Mouse (Mus musculus) erythroblast, embryonic 14.5 days (primary cell): ENCODE data around the gene Corin. TPM values are rescaled to one million over a fixed set of nuclear protein-coding genes. Genes with fewer than 3 reads are reported as not detected.

Experiments used
- H3K27me3 ChIP-seq: 2 replicates; pipeline ENCODE4 v1.6.1; 2012; ENCODE audit warnings: inconsistent platforms; ENCODE audit not compliant: control insufficient read depth
- H3K36me3 ChIP-seq: 2 replicates; pipeline ENCODE4 v1.6.1; 2012; ENCODE audit warnings: mild to moderate bottlenecking, inconsistent platforms; ENCODE audit not compliant: control insufficient read depth
- H3K4me1 ChIP-seq: 2 replicates; pipeline ENCODE4 v1.6.1; 2012; ENCODE audit warnings: inconsistent platforms; ENCODE audit not compliant: control insufficient read depth
- H3K4me3 ChIP-seq: replicated peaks from 2 replicates; pipeline ENCODE3; 2012; ENCODE audit warnings: moderate library complexity, mild to moderate bottlenecking, inconsistent platforms
- H3K9me3 ChIP-seq: 2 replicates; pipeline ENCODE4 v1.6.1; 2012; ENCODE audit warnings: low read length, inconsistent platforms, mixed read lengths; ENCODE audit not compliant: control insufficient read depth
- GATA1 ChIP-seq: IDR thresholded peaks from 2 replicates; pipeline ENCODE4 v1.6.1; 2012; ENCODE audit warnings: low read length, inconsistent platforms, mixed read lengths
- TAL1 ChIP-seq: IDR thresholded peaks from 3 replicates; pipeline ENCODE4 v1.6.1; 2012; ENCODE audit warnings: low read length, inconsistent platforms, mixed read lengths
- polyA plus RNA-seq: library from polyadenylated mRNA; stranded (reverse); fragments of >175 nt; gene quantifications from 2 replicates; pipeline ENCODE4 v1.2.3, GENCODE M21; 2012

The Corin gene
- polyA plus RNA-seq, 1 experiment, result not detected

GRCm38 (mm10) chr5:72446104-72446503, 58.2 kb downstream of the Corin start:
- Histone ChIP-seq H3K27me3 (no peaks in the 10 kb centered on the region), H3K4me1 (no peaks in the 10 kb centered on the region), H3K9me3 (no peaks in the 10 kb centered on the region), H3K36me3 (no peaks in the 10 kb centered on the region), H3K4me3 (no peak overlapping the region)
- no peak for TF ChIP-seq GATA1
- TF ChIP-seq TAL1, result no peak

GRCm38 (mm10) chr5:72443946-72444345, 60.3 kb downstream of the Corin start:
- Histone ChIP-seq H3K27me3 (no peaks in the 10 kb centered on the region), H3K9me3 (no peaks in the 10 kb centered on the region), H3K4me1 (no peaks in the 10 kb centered on the region), H3K36me3 (no peaks in the 10 kb centered on the region), H3K4me3 (no peak overlapping the region)
- no peak for TF ChIP-seq GATA1
- no peak for TF ChIP-seq TAL1

- H3K36me3 ChIP-seq, result no peaks in the 10 kb centered on the region
- no peak overlapping the region for H3K4me3 ChIP-seq
- H3K9me3 ChIP-seq, result no peaks in the 10 kb centered on the region
- no peak for TF ChIP-seq TAL1
- no peak for TF ChIP-seq GATA1
- no peaks in the 10 kb centered on the region for H3K4me1 ChIP-seq
- no peaks in the 10 kb centered on the region for H3K27me3 ChIP-seq
Measured at GRCm38 (mm10) chr5:72443007-72443406, 61.3 kb downstream of the Corin start.

- H3K9me3 ChIP-seq, result no peaks in the 10 kb centered on the region
- H3K4me3 ChIP-seq, result no peak overlapping the region
- H3K36me3 ChIP-seq, result no peaks in the 10 kb centered on the region
- H3K27me3 ChIP-seq, result no peaks in the 10 kb centered on the region
- H3K4me1 ChIP-seq, result no peaks in the 10 kb centered on the region
- TF ChIP-seq TAL1, result no peak
- no peak for TF ChIP-seq GATA1
Measured at GRCm38 (mm10) chr5:72441181-72441580, 63.1 kb downstream of the Corin start.

GRCm38 (mm10) chr5:72435085-72435484, 69.2 kb downstream of the Corin start:
- H3K9me3 ChIP-seq, result no peaks in the 10 kb centered on the region
- H3K4me3 ChIP-seq, result no peak overlapping the region
- no peaks in the 10 kb centered on the region for H3K36me3 ChIP-seq
- H3K27me3 ChIP-seq, result no peaks in the 10 kb centered on the region
- no peak for TF ChIP-seq TAL1
- TF ChIP-seq GATA1, result no peak
- H3K4me1 ChIP-seq, result no peaks in the 10 kb centered on the region

- TF ChIP-seq TAL1, result no peak
- TF ChIP-seq GATA1, result no peak
- Histone ChIP-seq H3K36me3 (no peaks in the 10 kb centered on the region), H3K9me3 (no peaks in the 10 kb centered on the region), H3K4me3 (no peak overlapping the region), H3K27me3 (no peaks in the 10 kb centered on the region), H3K4me1 (no peaks in the 10 kb centered on the region)
Measured at GRCm38 (mm10) chr5:72431856-72432255, 72.4 kb downstream of the Corin start.

- H3K9me3 ChIP-seq, result no peaks in the 10 kb centered on the region
- TF ChIP-seq TAL1 (no peak), GATA1 (no peak)
- H3K4me3 ChIP-seq, result no peak overlapping the region
- no peaks in the 10 kb centered on the region for H3K27me3 ChIP-seq
- H3K36me3 ChIP-seq, result no peaks in the 10 kb centered on the region
- H3K4me1 ChIP-seq, result no peaks in the 10 kb centered on the region
Measured at GRCm38 (mm10) chr5:72427556-72427955, 76.7 kb downstream of the Corin start.

- H3K4me1 ChIP-seq, result no peaks in the 10 kb centered on the region
- no peaks in the 10 kb centered on the region for H3K9me3 ChIP-seq
- H3K36me3 ChIP-seq, result no peaks in the 10 kb centered on the region
- no peak overlapping the region for H3K4me3 ChIP-seq
- no peaks in the 10 kb centered on the region for H3K27me3 ChIP-seq
- no peak for TF ChIP-seq TAL1
- TF ChIP-seq GATA1, result no peak
Measured at GRCm38 (mm10) chr5:72425342-72426010, 78.8 kb downstream of the Corin start.

- Histone ChIP-seq H3K36me3 (no peaks in the 10 kb centered on the region), H3K9me3 (no peaks in the 10 kb centered on the region), H3K4me1 (no peaks in the 10 kb centered on the region), H3K4me3 (no peak overlapping the region), H3K27me3 (no peaks in the 10 kb centered on the region)
- TF ChIP-seq TAL1 (no peak), GATA1 (no peak)
Measured at GRCm38 (mm10) chr5:72411874-72412329, 92.4 kb downstream of the Corin start.

GRCm38 (mm10) chr5:72410841-72411240, 93.4 kb downstream of the Corin start:
- H3K9me3 ChIP-seq, result no peaks in the 10 kb centered on the region
- TF ChIP-seq TAL1, result no peak
- TF ChIP-seq GATA1, result no peak
- H3K4me1 ChIP-seq, result no peaks in the 10 kb centered on the region
- H3K4me3 ChIP-seq, result no peak overlapping the region
- H3K27me3 ChIP-seq, result no peaks in the 10 kb centered on the region
- H3K36me3 ChIP-seq, result no peaks in the 10 kb centered on the region
